Comparison of ENCODE assay signal across 26 mouse cellular contexts in genomic region chr4:136154462-136154861, GRCm38 (mm10). TPM values are rescaled to one million over a fixed set of nuclear protein-coding genes. Genes with fewer than 3 reads are reported as not detected.
DNase-seq lines count a peak whose midpoint lies in the region; ATAC-seq lines count a peak whose summit lies in the region.
"Had no signal": no experiment of that assay in that cellular context is flagged by ENCODE, and none has a peak within 500 bp of the region (broad histone marks: within the 10 kb centered on the region; RNA-seq: fewer than 3 reads in every experiment).

No protein-coding gene starts in this region.

- no peak for ATAC-seq in forebrain, embryonic 13.5 days
- no peak for ATAC-seq in forebrain, embryonic 11.5 days (replicated peaks; ENCODE audit: low FRiP score)
- ATAC-seq in kidney, embryonic 16.5 days (ENCODE audit: low FRiP score, low TSS enrichment): no peak
- ATAC-seq: inflammation-experienced regulatory T-cells, adult 6 months had no signal

- H3K9ac ChIP-seq in forebrain, embryonic 13.5 days: no peak overlapping the region
- no peak overlapping the region for H3K9ac ChIP-seq in forebrain, embryonic 11.5 days (ENCODE audit: low read length)
- H3K9ac ChIP-seq in kidney, embryonic 16.5 days (replicated peaks; ENCODE audit: low read length): 0 out of 2 replicates have a peak overlapping the region, but pooled peaks have one; percentile 25
- H3K9ac ChIP-seq: hindbrain, embryonic 14.5 days; liver, embryonic 15.5 days; lung, embryonic 15.5 days; stomach, embryonic 15.5 days had no signal

- H3K4me2 ChIP-seq in forebrain, embryonic 13.5 days: no peak overlapping the region
- no peak overlapping the region for H3K4me2 ChIP-seq in forebrain, embryonic 11.5 days (ENCODE audit: low read depth, low read length, severe bottlenecking)
- no peak overlapping the region for H3K4me2 ChIP-seq in kidney, embryonic 16.5 days (replicated peaks; ENCODE audit: low read depth, low read length)
- H3K4me2 ChIP-seq: heart, embryonic 11.5 days; hindbrain, embryonic 14.5 days; liver, embryonic 15.5 days; lung, embryonic 15.5 days; stomach, embryonic 15.5 days had no signal

- WGBS in forebrain, embryonic 13.5 days: 75% methylated on average over 9 of the region's 9 CpGs
- WGBS in forebrain, embryonic 11.5 days: 73% methylated on average over 9 of the region's 9 CpGs
- 64% methylated on average over 9 of the region's 9 CpGs for WGBS in kidney, embryonic 16.5 days
- WGBS in limb, embryonic 10.5 days: 77% methylated on average over 9 of the region's 9 CpGs

- DNase-seq in forebrain, embryonic 11.5 days (ENCODE audit: low spot score): no peak
- DNase-seq in kidney, postnatal 4 days: no peak
- DNase-seq in limb, embryonic 10.5 days (ENCODE audit: low spot score): no peak
- no peak for DNase-seq in embryo, embryonic 10.5 days (ENCODE audit: low spot score)
- DNase-seq in gastrocnemius, postnatal 25 days: no peak
- DNase-seq: adrenal gland, postnatal 10 days; cerebellum, adult 9-10 months; gastrocnemius, adult 2 months; heart, postnatal 10 days; kidney, adult 18-20 months; left cerebral cortex, postnatal 4 days; lung, postnatal 4 days; right cerebral cortex, adult 18-20 months; right cerebral cortex, postnatal 4 days; thymus, adult 18-20 months; thymus, postnatal 36 days had no signal

- H3K4me1 ChIP-seq in forebrain, embryonic 13.5 days: peaks cover 10% of the 10 kb centered on the region
- peaks cover 7% of the 10 kb centered on the region for H3K4me1 ChIP-seq in forebrain, embryonic 11.5 days (replicated peaks; ENCODE audit: control insufficient read depth, insufficient read depth, low read length)
- peaks cover 4% of the 10 kb centered on the region for H3K4me1 ChIP-seq in kidney, embryonic 16.5 days (ENCODE audit: insufficient read depth, low read length)
- peaks cover 36% of the 10 kb centered on the region for H3K4me1 ChIP-seq in limb, embryonic 10.5 days
- H3K4me1 ChIP-seq: liver, embryonic 15.5 days; stomach, embryonic 15.5 days had no signal

- H3K9me3 ChIP-seq in forebrain, embryonic 13.5 days (replicated peaks): no peaks in the 10 kb centered on the region
- H3K9me3 ChIP-seq in forebrain, embryonic 11.5 days (ENCODE audit: control insufficient read depth, low read length): no peaks in the 10 kb centered on the region
- no peaks in the 10 kb centered on the region for H3K9me3 ChIP-seq in kidney, embryonic 16.5 days (ENCODE audit: low read length)
- H3K9me3 ChIP-seq in limb, embryonic 10.5 days (replicated peaks): no peaks in the 10 kb centered on the region
- H3K9me3 ChIP-seq: liver, embryonic 15.5 days; lung, embryonic 15.5 days; stomach, embryonic 15.5 days had no signal

- H3K27ac ChIP-seq in forebrain, embryonic 13.5 days: peak overlapping the region; percentile 19; the same call in 1 of the 2 replicates
- no peak overlapping the region for H3K27ac ChIP-seq in forebrain, embryonic 11.5 days (ENCODE audit: low read depth, low read length)
- no peak overlapping the region for H3K27ac ChIP-seq in kidney, embryonic 16.5 days (ENCODE audit: low read length)
- H3K27ac ChIP-seq in limb, embryonic 10.5 days: peak overlapping the region; percentile 25; the same call in 1 of the 2 replicates
- H3K27ac ChIP-seq: gastrocnemius, adult 2 months; hindbrain, embryonic 14.5 days; kidney, postnatal 0 days; liver, embryonic 15.5 days; lung, embryonic 15.5 days; stomach, embryonic 15.5 days had no signal

- no peaks in the 10 kb centered on the region for H3K36me3 ChIP-seq in forebrain, embryonic 13.5 days (ENCODE audit: poor library complexity, severe bottlenecking)
- no peaks in the 10 kb centered on the region for H3K36me3 ChIP-seq in forebrain, embryonic 11.5 days (ENCODE audit: control insufficient read depth, insufficient read depth, low read length)
- no peaks in the 10 kb centered on the region for H3K36me3 ChIP-seq in kidney, embryonic 16.5 days (ENCODE audit: insufficient read depth, low read length)
- no peaks in the 10 kb centered on the region for H3K36me3 ChIP-seq in limb, embryonic 10.5 days
- H3K36me3 ChIP-seq: liver, embryonic 15.5 days; lung, embryonic 15.5 days; stomach, embryonic 15.5 days had no signal

- H3K27me3 ChIP-seq in forebrain, embryonic 13.5 days: no peaks in the 10 kb centered on the region
- no peaks in the 10 kb centered on the region for H3K27me3 ChIP-seq in forebrain, embryonic 11.5 days (ENCODE audit: control insufficient read depth, insufficient read depth, low read length)
- no peaks in the 10 kb centered on the region for H3K27me3 ChIP-seq in kidney, embryonic 16.5 days (ENCODE audit: insufficient read depth, low read length)
- H3K27me3 ChIP-seq in limb, embryonic 10.5 days (ENCODE audit: low read depth, poor library complexity, severe bottlenecking): no peaks in the 10 kb centered on the region
- H3K27me3 ChIP-seq: lung, embryonic 15.5 days; stomach, embryonic 15.5 days had no signal

- no peak overlapping the region for H3K4me3 ChIP-seq in forebrain, embryonic 13.5 days
- H3K4me3 ChIP-seq in forebrain, embryonic 11.5 days (ENCODE audit: low read depth, low read length): no peak overlapping the region
- H3K4me3 ChIP-seq in kidney, embryonic 16.5 days (ENCODE audit: low read length): no peak overlapping the region
- H3K4me3 ChIP-seq in limb, embryonic 10.5 days: no peak overlapping the region
- H3K4me3 ChIP-seq: erythroblast, embryonic 14.5 days; gastrocnemius, adult 2 months; liver, embryonic 15.5 days; lung, embryonic 15.5 days; stomach, embryonic 15.5 days had no signal

RNA-seq across cellular contexts. Expression of gene Id3, which starts 11.2 kb away (rescaled TPM):
- 90.9 and 119 TPM in 2 replicates for polyA plus RNA-seq in forebrain, embryonic 13.5 days (2015; fragmentation: Nextera tagmentation; extraction: Ambion mirVana)
- polyA plus RNA-seq in forebrain, embryonic 11.5 days (2014; fragmentation: Nextera tagmentation; extraction: Ambion mirVana): 351 and 380 TPM in 2 replicates
- polyA plus RNA-seq in kidney, embryonic 16.5 days (2015; fragmentation: Nextera tagmentation; extraction: Ambion mirVana): 953 and 999 TPM in 2 replicates
- polyA plus RNA-seq in limb, embryonic 10.5 days (2016; fragmentation: Nextera tagmentation; extraction: Ambion mirVana): 375 and 475 TPM in 2 replicates
- 10 to 100 TPM; 13.5 to 21.2 TPM for total RNA-seq in gastrocnemius, postnatal 25 days (2021)

RNA-seq across cellular contexts. Expression of gene E2f2, which starts 17.7 kb away (rescaled TPM):
- 9.7 and 11.3 TPM in 2 replicates for polyA plus RNA-seq in forebrain, embryonic 13.5 days (2015; fragmentation: Nextera tagmentation; extraction: Ambion mirVana)
- polyA plus RNA-seq in forebrain, embryonic 11.5 days (2014; fragmentation: Nextera tagmentation; extraction: Ambion mirVana): 9.4 and 10.2 TPM in 2 replicates
- 7.3 and 8.3 TPM in 2 replicates for polyA plus RNA-seq in kidney, embryonic 16.5 days (2015; fragmentation: Nextera tagmentation; extraction: Ambion mirVana)
- 6.4 and 7.3 TPM in 2 replicates for polyA plus RNA-seq in limb, embryonic 10.5 days (2016; fragmentation: Nextera tagmentation; extraction: Ambion mirVana)
- 1 to 10 TPM; 1.8 to 3.5 TPM for total RNA-seq in gastrocnemius, postnatal 25 days (2021)

RNA-seq across cellular contexts. Expression of gene Asap3, which starts 51.7 kb away (rescaled TPM):
- polyA plus RNA-seq in forebrain, embryonic 13.5 days (2015; fragmentation: Nextera tagmentation; extraction: Ambion mirVana): 2.9 and 3.9 TPM in 2 replicates
- 4.1 and 4.3 TPM in 2 replicates for polyA plus RNA-seq in forebrain, embryonic 11.5 days (2014; fragmentation: Nextera tagmentation; extraction: Ambion mirVana)
- 5.8 and 6.0 TPM in 2 replicates for polyA plus RNA-seq in kidney, embryonic 16.5 days (2015; fragmentation: Nextera tagmentation; extraction: Ambion mirVana)
- 2.3 and 3.7 TPM in 2 replicates for polyA plus RNA-seq in limb, embryonic 10.5 days (2016; fragmentation: Nextera tagmentation; extraction: Ambion mirVana)
- 1 to 10 TPM; 2.8 to 3.0 TPM for total RNA-seq in gastrocnemius, postnatal 25 days (2021)

Comparison
In these comparisons a context has a peak if more than half of its experiments do, and no peak if none do; other contexts are left out.
1. H3K27ac ChIP-seq: peak in forebrain, embryonic 13.5 days (single experiment) and limb, embryonic 10.5 days (single experiment); none in forebrain, embryonic 11.5 days (single experiment) and kidney, embryonic 16.5 days (single experiment).